Mouse (Mus musculus) urinary bladder, postnatal 4 days (tissue): ENCODE data around the gene Wdr37.
A peak's percentile ranks its signal among the peaks of the same experiment; 100 is the strongest.
"Not testable (repeated sequence)": the region's sequence is repeated elsewhere in the genome, so short reads cannot be mapped to it uniquely, and the experiment has no call there.

Experiments used
- DNase-seq, 2 experiments: peaks; one replicate each; pipeline ENCODE4 v3.0.0; 2021 to 2022; ENCODE audit warnings: low spot score in 2 of 2

Gene Wdr37

GRCm38 (mm10) chr13:8871314-8871962 lies at the start of gene Wdr37:
Wdr37 (minus strand) TSS chr13:8871909.
- DNase-seq, result no peak

- DNase-seq, result not testable (repeated sequence)
These were observed 42.2 kb upstream of the Wdr37 start for GRCm38 (mm10) chr13:8913890-8914289.

- DNase-seq, result not testable (repeated sequence)
These were observed 34.3 kb upstream of the Wdr37 start for GRCm38 (mm10) chr13:8905986-8906385.

DNA sequence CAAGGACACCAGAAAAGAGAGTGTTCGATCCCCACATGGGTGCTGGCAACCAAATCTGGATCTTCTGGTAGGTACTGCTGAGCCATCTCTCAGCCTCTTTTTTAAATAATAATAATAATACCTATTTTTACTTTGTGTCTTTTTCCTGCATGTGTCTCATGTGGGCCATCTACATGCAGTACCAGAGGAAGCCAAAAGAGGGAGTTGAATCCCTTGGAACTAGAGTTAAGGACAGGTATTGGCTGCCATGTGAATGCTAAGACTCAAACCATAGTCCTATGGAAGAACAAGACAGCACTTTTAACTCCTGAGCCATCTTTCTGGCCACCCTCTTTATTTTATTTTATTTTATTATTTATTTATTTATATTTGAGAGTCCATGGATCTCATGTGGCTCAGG lies 16.9 kb upstream of the Wdr37 start:
- no peak for DNase-seq

GRCm38 (mm10) chr13:8886185-8886560 lies 14.5 kb upstream of the Wdr37 start:
- no peak for DNase-seq

GRCm38 (mm10) chr13:8885445-8886184 lies 13.9 kb upstream of the Wdr37 start, which contains the start of gene Idi1:
Idi1 (plus strand) TSS chr13:8885501.
- DNase-seq, result peak; percentile 92 to 94

DNA sequence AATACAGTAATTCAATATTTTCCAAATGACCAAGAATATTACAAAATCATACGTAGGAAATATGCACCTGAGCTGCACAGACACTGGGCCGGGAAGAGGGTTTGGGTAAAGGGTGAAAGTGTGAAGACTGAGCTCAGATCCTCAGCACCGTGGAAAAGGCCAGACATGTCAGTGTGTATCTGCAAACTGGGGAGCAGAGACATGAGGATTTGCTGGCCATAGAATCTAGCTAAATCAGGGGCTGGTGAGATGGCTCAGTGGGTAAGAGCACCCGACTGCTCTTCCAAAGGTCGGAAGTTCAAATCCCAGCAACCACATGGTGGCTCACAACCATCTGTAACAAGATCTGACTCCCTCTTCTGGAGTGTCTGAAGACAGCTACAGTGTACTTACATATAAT lies 12.2 kb upstream of the Wdr37 start:
- DNase-seq, result not testable (repeated sequence)

DNA sequence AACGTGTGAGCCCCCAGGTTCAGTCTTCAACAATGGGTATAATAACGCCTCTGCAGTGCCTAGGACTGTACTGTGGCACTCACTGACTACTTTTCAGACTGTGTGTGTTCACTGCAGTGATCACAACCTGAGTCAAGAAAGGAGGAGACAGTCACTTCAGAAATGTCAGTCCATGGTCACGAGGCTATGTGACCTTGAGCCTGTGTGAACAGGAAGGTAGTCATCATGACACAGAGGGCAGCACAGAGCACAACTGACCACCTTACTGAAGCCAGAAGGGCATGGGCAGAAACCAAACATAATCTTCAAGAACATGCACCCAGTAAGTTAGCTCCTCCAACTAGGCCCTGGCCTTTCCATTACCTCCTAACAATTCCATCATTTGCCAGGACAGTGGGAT lies 9.9 kb upstream of the Wdr37 start:
- DNase-seq, result no peak

GRCm38 (mm10) chr13:8873776-8874175 lies 2.1 kb upstream of the Wdr37 start:
- DNase-seq, result no peak

DNA sequence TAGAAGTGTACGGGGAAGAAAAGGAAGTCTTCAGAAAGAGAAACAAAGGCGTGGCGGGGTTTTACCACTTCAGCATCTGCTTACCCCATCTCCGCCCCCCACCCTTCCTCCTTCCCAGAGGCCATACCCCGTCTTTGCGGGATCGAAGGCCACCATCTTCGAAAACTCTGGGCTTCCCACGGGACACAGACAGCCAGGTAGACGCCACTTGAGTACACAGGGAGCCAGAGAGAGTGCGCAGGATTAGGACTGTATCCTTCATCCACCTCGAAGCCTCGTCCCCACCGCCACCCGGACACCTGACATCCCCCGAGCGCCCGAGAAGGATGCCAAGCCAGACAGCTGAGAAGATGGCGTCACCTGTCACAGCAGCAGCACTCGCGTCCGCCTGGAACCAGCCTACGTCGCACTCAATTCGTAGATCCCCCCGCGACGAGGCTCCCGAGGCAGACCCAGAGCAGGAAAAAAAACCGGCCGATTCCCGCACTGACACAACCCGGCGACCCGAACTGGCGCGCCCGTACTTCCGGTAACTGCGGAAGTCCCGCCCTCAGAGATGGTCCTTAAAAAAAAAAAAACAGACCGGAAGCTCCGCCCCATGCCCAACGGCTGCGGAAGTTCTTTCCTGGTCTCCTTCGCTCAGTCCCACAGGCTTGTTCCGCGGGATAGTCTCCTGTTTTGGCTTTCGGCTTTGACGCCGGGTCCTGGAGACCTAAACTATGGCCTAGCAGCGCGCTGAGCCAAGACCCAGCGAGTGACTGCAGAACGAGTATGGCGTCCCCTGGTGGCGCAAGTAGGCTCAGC lies 997 bp downstream of the Wdr37 start:
- peak; percentile 84 to 88 for DNase-seq

DNA sequence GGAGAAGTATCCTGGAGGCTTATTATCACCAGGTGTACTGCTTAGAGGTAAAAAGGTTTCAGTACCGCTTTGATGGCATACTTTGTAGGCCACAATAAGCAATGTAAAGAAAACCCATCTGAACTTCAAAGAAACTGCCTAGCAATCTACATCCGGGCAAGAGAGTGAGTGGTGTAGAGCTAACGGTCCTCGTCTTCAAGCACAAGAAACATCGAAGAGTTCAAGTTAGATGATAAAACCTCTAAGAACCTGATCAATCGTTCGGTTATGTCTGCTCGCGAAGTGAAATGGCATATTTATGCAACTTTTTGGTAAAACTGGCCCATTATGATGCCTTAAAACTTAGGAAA lies 1.6 kb downstream of the Wdr37 start:
- DNase-seq, result no peak

DNA sequence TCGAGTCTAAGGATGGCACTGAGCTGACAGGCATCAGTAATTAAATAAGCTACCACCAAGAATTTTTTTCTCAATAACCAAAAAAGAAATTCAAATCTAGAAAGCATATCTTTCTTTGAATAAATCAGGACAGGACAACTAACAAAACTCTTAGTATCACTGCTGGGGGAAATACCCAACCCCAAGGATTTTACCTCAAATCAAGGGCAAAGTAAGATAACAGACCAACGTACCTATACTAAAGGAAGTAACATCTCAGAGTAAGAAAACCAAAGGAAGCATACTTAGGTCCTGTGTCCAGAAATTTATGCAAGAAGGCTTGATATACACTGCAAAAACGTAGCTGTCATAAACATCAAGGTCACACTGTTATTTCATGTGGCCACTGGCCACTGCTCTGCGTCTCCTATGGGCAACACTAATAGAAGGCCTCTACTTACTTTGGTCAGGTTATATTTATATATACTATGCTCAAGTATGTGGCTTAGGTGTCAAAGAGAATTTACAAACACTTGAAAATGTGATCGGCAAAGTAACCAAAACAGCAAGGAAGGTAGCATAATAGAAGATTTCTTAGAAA lies 2.0 kb downstream of the Wdr37 start:
- DNase-seq, result no peak

- no peak for DNase-seq
These were observed 5.1 kb downstream of the Wdr37 start for GRCm38 (mm10) chr13:8866612-8867011.

DNA sequence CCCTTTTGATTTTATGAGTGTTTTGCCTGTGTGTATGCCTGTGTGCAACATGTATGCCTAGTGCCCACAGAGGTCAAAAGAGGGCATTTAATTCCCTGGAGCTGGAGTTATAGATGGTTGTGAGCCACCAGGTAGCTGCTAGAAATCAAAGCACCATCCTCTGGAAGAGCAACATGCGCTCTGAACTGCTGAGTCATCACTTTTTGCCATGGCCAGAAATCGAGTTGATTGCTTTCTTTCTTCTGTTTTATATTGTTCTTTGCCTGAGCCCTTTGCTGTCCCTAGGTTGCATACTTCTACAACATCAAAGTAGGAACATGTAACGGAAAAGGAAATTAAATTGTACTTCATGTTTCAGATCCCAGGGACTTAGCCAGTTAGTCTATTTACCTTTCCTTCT lies 6.7 kb downstream of the Wdr37 start:
- no peak for DNase-seq

DNA sequence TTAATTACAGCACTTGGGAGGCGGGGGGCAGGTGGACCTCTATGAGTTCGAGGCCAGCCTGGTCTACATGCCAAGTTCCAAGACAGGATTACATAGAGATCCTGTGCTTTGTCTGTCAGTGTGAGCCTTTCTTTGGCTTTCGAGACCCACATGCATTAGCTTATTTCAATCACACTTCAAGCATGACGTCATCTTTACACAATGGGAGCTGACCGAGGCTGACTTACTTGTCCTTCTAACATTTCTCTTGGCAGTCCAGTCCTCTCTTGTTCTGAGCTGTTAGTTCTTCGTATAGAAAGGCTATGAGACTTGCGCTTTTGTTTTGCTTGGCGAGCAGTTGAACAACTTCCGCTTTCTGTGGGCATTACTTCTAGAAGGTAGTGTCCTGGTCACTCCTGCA lies 10.8 kb downstream of the Wdr37 start:
- DNase-seq, result no peak

- no peak for DNase-seq
These were observed 13.3 kb downstream of the Wdr37 start for GRCm38 (mm10) chr13:8858453-8858852.

- DNase-seq, result no peak
These were observed 16.9 kb downstream of the Wdr37 start for GRCm38 (mm10) chr13:8854769-8855168.

DNA sequence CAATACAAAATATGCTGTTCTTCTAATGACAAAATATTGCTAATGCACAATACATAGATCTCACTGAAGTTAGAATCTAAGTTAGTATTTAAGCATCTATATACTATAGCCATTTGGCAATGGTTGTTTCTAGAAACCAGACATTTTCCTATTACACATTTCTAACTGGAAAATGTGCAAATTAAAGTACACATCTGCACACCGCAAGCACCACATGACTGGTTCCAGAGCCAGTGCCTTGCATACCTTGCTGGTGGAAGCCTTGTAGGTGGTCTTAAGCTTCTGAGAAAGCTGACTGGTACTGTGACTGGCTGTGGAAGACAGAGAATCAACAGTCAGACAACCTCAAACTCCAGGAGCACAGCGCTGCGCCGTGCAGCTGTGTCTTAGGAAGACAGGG lies 18.3 kb downstream of the Wdr37 start:
- DNase-seq, result no peak

DNA sequence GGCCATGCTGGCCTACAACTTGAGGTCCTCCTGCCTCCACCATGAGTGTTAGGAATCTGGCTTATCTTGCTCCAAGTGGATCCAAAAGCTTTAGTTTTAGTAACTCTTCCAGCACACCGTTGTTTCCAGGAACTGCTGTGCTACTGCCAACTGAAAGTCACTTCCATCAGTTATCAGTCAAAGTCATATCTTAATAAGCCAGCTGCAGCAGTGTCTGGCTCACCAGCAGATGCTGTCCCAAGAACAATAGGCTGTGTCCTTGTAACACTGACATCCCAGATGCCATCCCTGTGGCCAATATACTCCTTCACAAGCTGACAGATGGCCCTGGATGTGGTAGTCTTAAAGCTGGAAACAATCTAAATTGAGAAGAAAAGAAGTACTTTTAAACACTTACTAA lies 22.4 kb downstream of the Wdr37 start:
- DNase-seq, result no peak

DNA sequence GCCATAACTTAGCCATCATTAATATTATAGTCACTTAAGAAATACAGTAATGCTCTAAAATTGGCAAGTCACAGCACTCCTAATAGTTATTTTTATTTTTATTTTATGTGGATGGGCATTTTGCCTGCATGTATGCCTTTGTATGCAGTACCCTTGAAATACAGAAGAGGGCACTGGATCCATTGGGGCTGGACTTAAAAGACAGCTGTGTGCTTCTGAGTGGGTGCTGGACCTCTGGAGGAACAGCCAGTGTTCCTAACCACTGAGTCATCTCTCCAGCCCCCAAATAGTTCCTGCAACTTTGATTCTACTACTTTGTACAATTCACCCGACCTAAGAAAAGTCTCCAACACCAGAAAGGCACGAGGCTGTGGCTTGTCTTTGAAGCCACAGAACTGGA lies 24.0 kb downstream of the Wdr37 start:
- DNase-seq, result no peak

GRCm38 (mm10) chr13:8842273-8842672 lies 29.4 kb downstream of the Wdr37 start:
- DNase-seq, result no peak

GRCm38 (mm10) chr13:8841846-8842245 lies 29.9 kb downstream of the Wdr37 start:
- DNase-seq, result not testable (repeated sequence)
